Mouse (Mus musculus): Measurements from ENCODE around the gene Mmp3. TPM values are rescaled to one million over a fixed set of nuclear protein-coding genes. Genes with fewer than 3 reads are reported as not detected.
"Not testable (repeated sequence)": the region's sequence is repeated elsewhere in the genome, so short reads cannot be mapped to it uniquely, and the experiment has no call there.

The Mmp3 gene
- total RNA-seq (2012; rRNA removed), result not detected in 2 replicates

DNA sequence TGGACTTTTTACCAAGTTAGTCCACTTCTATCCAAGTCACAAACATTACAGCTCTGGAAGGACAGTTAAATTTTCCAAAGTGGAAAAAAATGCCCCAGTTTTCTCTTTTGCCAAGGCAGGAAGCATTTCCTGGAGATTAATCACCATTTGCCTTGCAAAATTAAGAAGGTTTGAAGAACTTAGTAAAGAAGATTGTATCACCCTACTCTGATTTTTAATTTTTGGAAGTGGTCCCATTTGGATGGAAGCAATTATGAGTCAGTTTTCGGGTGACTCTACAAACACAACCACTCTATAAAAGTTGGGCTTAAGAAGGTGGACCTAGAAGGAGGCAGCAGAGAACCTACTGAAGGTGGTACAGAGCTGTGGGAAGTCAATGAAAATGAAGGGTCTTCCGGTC lies at the start of gene Mmp3:
TSS of gene Mmp3 (plus strand) at position 301 of the 400 bp plus-strand sequence.
- Histone ChIP-seq H3K27ac (ENCODE audit: insufficient read depth, low read depth, low read length, poor library complexity, severe bottlenecking) (no peak within 1 kb of the TSS), H3K36me3 (ENCODE audit: control insufficient read depth, insufficient read depth, low read length, poor library complexity, severe bottlenecking) (no peaks in the 10 kb centered on the region), H3K9ac (ENCODE audit: insufficient read depth, low read depth, low read length, poor library complexity, severe bottlenecking) (no peak within 1 kb of the TSS), H3K4me3 (ENCODE audit: insufficient read depth in 1 of 2, low read depth in 1 of 2, low read length in 2 of 2, poor library complexity in 1 of 2, severe bottlenecking in 1 of 2) (no peak within 1 kb of the TSS), H3K9me3 (ENCODE audit: control insufficient read depth, insufficient read depth, low read depth, low read length) (no peaks in the 10 kb centered on the region), H3K4me1 (ENCODE audit: control insufficient read depth in 2 of 2, insufficient read depth in 2 of 2, low read length in 2 of 2, poor library complexity in 1 of 2) (no peaks in the 10 kb centered on the region)
- no peak for TF ChIP-seq HCFC1 (IDR thresholded peaks at IDR 0.05; ENCODE audit: borderline replicate concordance, insufficient read depth, low read length)
- TF ChIP-seq CHD2 (IDR thresholded peaks at IDR 0.05; ENCODE audit: low read depth, low read length), result no peak
- TF ChIP-seq MAFK (IDR thresholded peaks at IDR 0.05; ENCODE audit: insufficient read depth, low read depth, low read length), result no peak
- TF ChIP-seq ZNF384 (IDR thresholded peaks at IDR 0.05; ENCODE audit: low read depth, low read length), result no peak
- no peak for TF ChIP-seq ZC3H11A (IDR thresholded peaks at IDR 0.05; ENCODE audit: borderline replicate concordance, low read depth, low read length)
- in situ Hi-C loops (cut with MboI; ENCODE audit: low sequenced_read_pairs in 2 of 2, unreplicated experiment in 2 of 2), result no loop called here
- no peak for DNase-seq (ENCODE audit: low read depth, low spot score)

DNA sequence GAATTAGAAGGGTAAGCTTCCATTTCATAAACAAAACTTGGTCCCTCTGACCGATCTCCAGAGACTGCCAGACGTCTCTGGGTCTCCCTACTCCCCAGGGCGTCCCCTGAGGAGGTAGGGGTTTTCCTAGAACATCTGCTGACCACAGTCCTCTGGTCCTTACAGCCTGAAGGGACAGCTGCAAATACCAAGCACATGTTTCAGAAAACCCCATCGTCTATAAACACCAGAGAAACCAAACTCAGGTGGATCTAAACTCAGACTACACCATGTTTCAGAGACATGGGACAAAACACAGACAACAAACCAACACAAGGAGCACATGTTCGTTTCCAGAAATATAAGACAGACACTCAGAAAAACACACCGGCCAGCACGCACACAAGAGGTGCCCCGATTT lies 49.1 kb upstream of the Mmp3 start:
- H3K9me3 ChIP-seq (ENCODE audit: control insufficient read depth, insufficient read depth, low read depth, low read length); H3K27ac ChIP-seq (ENCODE audit: insufficient read depth, low read depth, low read length, poor library complexity, severe bottlenecking); in situ Hi-C loops (cut with MboI; ENCODE audit: low sequenced_read_pairs in 2 of 2, unreplicated experiment in 2 of 2); H3K4me1 ChIP-seq (ENCODE audit: control insufficient read depth in 2 of 2, insufficient read depth in 2 of 2, low read length in 2 of 2, poor library complexity in 1 of 2); H3K36me3 ChIP-seq (ENCODE audit: control insufficient read depth, insufficient read depth, low read length, poor library complexity, severe bottlenecking); H3K4me3 ChIP-seq (ENCODE audit: insufficient read depth in 1 of 2, low read depth in 1 of 2, low read length in 2 of 2, poor library complexity in 1 of 2, severe bottlenecking in 1 of 2); H3K9ac ChIP-seq (ENCODE audit: insufficient read depth, low read depth, low read length, poor library complexity, severe bottlenecking); DNase-seq (ENCODE audit: low read depth, low spot score): not testable (repeated sequence)

DNA sequence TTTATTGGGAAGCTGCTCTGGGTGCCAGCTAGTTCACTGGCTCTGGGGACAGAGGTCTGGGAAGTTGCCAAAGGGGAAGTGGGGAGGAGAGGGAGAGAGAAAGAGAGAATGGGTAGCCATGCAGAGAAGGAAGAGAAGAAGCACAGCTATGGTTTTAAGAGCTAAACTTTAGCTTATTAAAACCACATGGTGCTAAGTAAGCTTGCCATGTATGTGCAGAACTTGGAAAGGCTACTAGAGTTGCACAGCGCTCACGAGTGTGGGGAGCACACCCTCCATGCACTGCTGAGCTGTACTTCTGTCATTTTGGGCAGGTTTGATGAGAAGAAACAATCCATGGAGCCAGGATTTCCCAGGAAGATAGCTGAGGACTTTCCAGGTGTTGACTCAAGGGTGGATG lies 7.7 kb downstream of the Mmp3 start:
- H3K9me3 ChIP-seq (ENCODE audit: control insufficient read depth, insufficient read depth, low read depth, low read length), result no peaks in the 10 kb centered on the region
- no peak for TF ChIP-seq ZC3H11A (IDR thresholded peaks at IDR 0.05; ENCODE audit: borderline replicate concordance, low read depth, low read length)
- TF ChIP-seq MAFK (IDR thresholded peaks at IDR 0.05; ENCODE audit: insufficient read depth, low read depth, low read length), result no peak
- TF ChIP-seq CHD2 (IDR thresholded peaks at IDR 0.05; ENCODE audit: low read depth, low read length), result no peak
- TF ChIP-seq ZNF384 (IDR thresholded peaks at IDR 0.05; ENCODE audit: low read depth, low read length), result no peak
- TF ChIP-seq HCFC1 (IDR thresholded peaks at IDR 0.05; ENCODE audit: borderline replicate concordance, insufficient read depth, low read length), result no peak
- in situ Hi-C loops (cut with MboI; ENCODE audit: low sequenced_read_pairs in 2 of 2, unreplicated experiment in 2 of 2), result no loop called here
- no peak for DNase-seq (ENCODE audit: low read depth, low spot score)
- no peak overlapping the region for H3K4me3 ChIP-seq (ENCODE audit: insufficient read depth in 1 of 2, low read depth in 1 of 2, low read length in 2 of 2, poor library complexity in 1 of 2, severe bottlenecking in 1 of 2)
- no peak overlapping the region for H3K27ac ChIP-seq (ENCODE audit: insufficient read depth, low read depth, low read length, poor library complexity, severe bottlenecking)
- H3K4me1 ChIP-seq (ENCODE audit: control insufficient read depth in 2 of 2, insufficient read depth in 2 of 2, low read length in 2 of 2, poor library complexity in 1 of 2), result no peaks in the 10 kb centered on the region
- H3K36me3 ChIP-seq (ENCODE audit: control insufficient read depth, insufficient read depth, low read length, poor library complexity, severe bottlenecking), result no peaks in the 10 kb centered on the region
- H3K9ac ChIP-seq (ENCODE audit: insufficient read depth, low read depth, low read length, poor library complexity, severe bottlenecking), result no peak overlapping the region

DNA sequence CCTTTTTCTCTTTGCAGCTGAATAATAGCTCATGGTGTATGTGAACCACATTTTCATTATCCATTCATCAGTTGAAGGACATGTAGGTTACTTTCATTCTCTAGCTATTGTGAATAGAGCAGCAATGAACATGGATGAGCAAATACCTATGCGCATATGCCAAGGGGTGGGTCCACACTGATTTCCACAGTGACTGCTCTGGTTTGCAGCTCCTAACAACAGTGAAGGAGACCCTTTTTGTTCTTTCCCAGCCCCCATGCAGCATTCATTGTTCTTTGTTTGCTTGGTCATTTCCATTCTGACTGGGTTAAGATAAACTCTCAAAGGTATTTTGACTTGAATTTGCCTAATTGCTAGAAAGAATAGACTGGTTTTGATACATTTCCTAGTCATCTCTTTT lies 24.6 kb downstream of the Mmp3 start:
- in situ Hi-C loops (cut with MboI; ENCODE audit: low sequenced_read_pairs in 2 of 2, unreplicated experiment in 2 of 2), result no loop called here

DNA sequence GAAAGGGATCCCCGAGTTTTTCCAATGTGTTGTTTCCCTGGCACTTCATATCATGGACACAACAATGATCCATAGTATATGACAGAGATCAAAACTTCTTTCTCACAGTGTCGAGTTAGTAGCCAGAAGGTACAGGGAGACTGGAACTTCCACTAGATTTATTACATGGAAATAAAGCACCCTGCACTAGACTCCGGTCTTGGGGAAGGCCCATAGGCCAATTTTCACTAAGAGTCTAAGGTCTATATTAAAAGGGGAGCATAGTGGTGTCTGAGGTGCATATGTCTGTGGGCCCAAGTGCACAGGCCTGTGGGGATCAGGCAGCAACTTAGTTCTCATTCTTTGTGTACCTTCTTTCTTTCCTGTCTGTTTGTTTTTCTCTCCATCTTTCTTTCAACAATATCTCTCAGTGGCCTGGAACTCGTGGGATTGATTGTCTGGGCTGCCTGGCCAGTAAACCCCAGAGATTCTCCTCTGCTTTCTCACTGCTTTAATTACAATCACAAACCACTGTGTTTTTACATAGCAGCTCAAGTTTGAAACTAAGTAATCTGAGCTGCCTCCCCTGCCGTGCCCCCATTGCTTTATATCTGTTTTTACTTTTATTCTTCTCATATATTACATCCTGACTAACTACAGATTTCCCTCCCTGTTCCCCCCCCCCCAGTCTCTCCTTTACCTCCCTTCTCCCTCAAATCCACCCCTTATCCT lies 38.2 kb downstream of the Mmp3 start:
- Histone ChIP-seq H3K36me3 (ENCODE audit: control insufficient read depth, insufficient read depth, low read length, poor library complexity, severe bottlenecking) (no peaks in the 10 kb centered on the region), H3K4me1 (ENCODE audit: control insufficient read depth in 2 of 2, insufficient read depth in 2 of 2, low read length in 2 of 2, poor library complexity in 1 of 2) (no peaks in the 10 kb centered on the region), H3K9ac (ENCODE audit: insufficient read depth, low read depth, low read length, poor library complexity, severe bottlenecking) (no peak overlapping the region), H3K4me3 (ENCODE audit: insufficient read depth in 1 of 2, low read depth in 1 of 2, low read length in 2 of 2, poor library complexity in 1 of 2, severe bottlenecking in 1 of 2) (no peak overlapping the region), H3K27ac (ENCODE audit: insufficient read depth, low read depth, low read length, poor library complexity, severe bottlenecking) (no peak overlapping the region), H3K9me3 (ENCODE audit: control insufficient read depth, insufficient read depth, low read depth, low read length) (no peaks in the 10 kb centered on the region)
- no peak for TF ChIP-seq CHD2 (IDR thresholded peaks at IDR 0.05; ENCODE audit: low read depth, low read length)
- no peak for TF ChIP-seq ZC3H11A (IDR thresholded peaks at IDR 0.05; ENCODE audit: borderline replicate concordance, low read depth, low read length)
- no peak for TF ChIP-seq ZNF384 (IDR thresholded peaks at IDR 0.05; ENCODE audit: low read depth, low read length)
- no peak for TF ChIP-seq HCFC1 (IDR thresholded peaks at IDR 0.05; ENCODE audit: borderline replicate concordance, insufficient read depth, low read length)
- TF ChIP-seq MAFK (IDR thresholded peaks at IDR 0.05; ENCODE audit: insufficient read depth, low read depth, low read length), result no peak
- no peak for DNase-seq (ENCODE audit: low read depth, low spot score)
- in situ Hi-C loops (cut with MboI; ENCODE audit: low sequenced_read_pairs in 2 of 2, unreplicated experiment in 2 of 2), result no loop called here

More for the DNA sequence above, 24.6 kb downstream of the Mmp3 start:
- DNase-seq (ENCODE audit: low read depth, low spot score), result no peak
- H3K36me3 ChIP-seq (ENCODE audit: control insufficient read depth, insufficient read depth, low read length, poor library complexity, severe bottlenecking), result no peaks in the 10 kb centered on the region
- TF ChIP-seq HCFC1 (IDR thresholded peaks at IDR 0.05; ENCODE audit: borderline replicate concordance, insufficient read depth, low read length) (no peak), ZC3H11A (IDR thresholded peaks at IDR 0.05; ENCODE audit: borderline replicate concordance, low read depth, low read length) (no peak), MAFK (IDR thresholded peaks at IDR 0.05; ENCODE audit: insufficient read depth, low read depth, low read length) (no peak), ZNF384 (IDR thresholded peaks at IDR 0.05; ENCODE audit: low read depth, low read length) (no peak), CHD2 (IDR thresholded peaks at IDR 0.05; ENCODE audit: low read depth, low read length) (no peak)
- H3K9me3 ChIP-seq (ENCODE audit: control insufficient read depth, insufficient read depth, low read depth, low read length), result no peaks in the 10 kb centered on the region
- no peak overlapping the region for H3K9ac ChIP-seq (ENCODE audit: insufficient read depth, low read depth, low read length, poor library complexity, severe bottlenecking)
- H3K27ac ChIP-seq (ENCODE audit: insufficient read depth, low read depth, low read length, poor library complexity, severe bottlenecking), result no peak overlapping the region
- H3K4me1 ChIP-seq (ENCODE audit: control insufficient read depth in 2 of 2, insufficient read depth in 2 of 2, low read length in 2 of 2, poor library complexity in 1 of 2), result no peaks in the 10 kb centered on the region
- H3K4me3 ChIP-seq (ENCODE audit: insufficient read depth in 1 of 2, low read depth in 1 of 2, low read length in 2 of 2, poor library complexity in 1 of 2, severe bottlenecking in 1 of 2), result no peak overlapping the region
